Mouse (Mus musculus) intestine, postnatal 0 days (tissue): ENCODE measurements at regions not wholly inside any gene's neighbourhood (a gene's known extent, or its start where the extent isn't known, plus 50 kb on each side); places are given as distances from the start of the nearest gene placed in this dataset.

ENCODE experiments used
- ATAC-seq: fragments of 200-750 bp; cut with Nextera tagmentation; 2 replicates; pipeline ENCODE4 v1.8.0; 2017; ENCODE audit warnings: mild to moderate bottlenecking, moderate TSS enrichment, moderate library complexity
- H3K27ac ChIP-seq: fragments of 300-500 bp; sonication (generic); 2 replicates; pipeline ENCODE4 v1.5.1; 2014; ENCODE audit warnings: mild to moderate bottlenecking, low read depth, low read length, moderate library complexity
- H3K27me3 ChIP-seq: fragments of 300-500 bp; sonication (generic); replicated peaks from 2 replicates; pipeline ENCODE4 v1.6.1; 2014; ENCODE audit warnings: low read length, mixed read lengths; ENCODE audit not compliant: control insufficient read depth, insufficient read depth
- H3K36me3 ChIP-seq: fragments of 300-500 bp; sonication (generic); 2 replicates; pipeline ENCODE4 v1.6.1; 2014; ENCODE audit warnings: mild to moderate bottlenecking, moderate library complexity; ENCODE audit not compliant: control insufficient read depth, insufficient read depth
- H3K4me1 ChIP-seq: fragments of 300-500 bp; sonication (generic); replicated peaks from 2 replicates; pipeline ENCODE4 v1.6.1; 2014; ENCODE audit warnings: antibody characterized with exemption, low read length, mixed read lengths; ENCODE audit not compliant: control insufficient read depth, insufficient read depth
- H3K4me2 ChIP-seq: fragments of 300-500 bp; sonication (generic); replicated peaks from 2 replicates; pipeline ENCODE4 v1.6.1; 2014; ENCODE audit warnings: low read depth, mild to moderate bottlenecking, moderate library complexity
- H3K4me3 ChIP-seq: fragments of 300-500 bp; sonication (generic); 2 replicates; pipeline ENCODE4 v1.5.1; 2014; ENCODE audit warnings: low read depth, low read length
- H3K9ac ChIP-seq: fragments of 300-500 bp; sonication (generic); 2 replicates; pipeline ENCODE4 v1.6.1; 2014; ENCODE audit warnings: mild to moderate bottlenecking, low read depth, low read length
- H3K9me3 ChIP-seq: fragments of 300-500 bp; sonication (generic); 2 replicates; pipeline ENCODE4 v1.6.1; 2016; ENCODE audit warnings: mixed run types; ENCODE audit not compliant: control insufficient read depth
- CTCF ChIP-seq: sonication (generic); IDR thresholded peaks from 2 replicates; pipeline ENCODE4 v1.5.1; 2016; ENCODE audit warnings: low read depth, mild to moderate bottlenecking, control low read depth, antibody characterized with exemption, moderate library complexity
- WGBS: fragments of 180-500 bp; shearing (Covaris S2); extraction: QIAGEN DNeasy Blood & Tissue Kit; methylation state at CpG from one replicate; pipeline ENCODE4 v1.1.7; 2014; 5-methylcytosine and 5-hydroxymethylcytosine counted together

GRCm38 (mm10) chr2:33990711-33991110 lies 103.0 kb upstream of the Mvb12b start:
- ATAC-seq = no peak
- no peak overlapping the region for H3K4me3 ChIP-seq
- no peak overlapping the region for H3K4me2 ChIP-seq
- H3K9ac ChIP-seq = no peak overlapping the region
- WGBS = 94% methylated on average over 6 of the region's 6 CpGs
- no peaks in the 10 kb centered on the region for H3K9me3 ChIP-seq
- no peak overlapping the region for H3K27ac ChIP-seq
- no peaks in the 10 kb centered on the region for H3K4me1 ChIP-seq
- no peaks in the 10 kb centered on the region for H3K27me3 ChIP-seq
- no peaks in the 10 kb centered on the region for H3K36me3 ChIP-seq
- TF ChIP-seq CTCF = no peak

GRCm38 (mm10) chr2:33989555-33990370 lies 102.0 kb upstream of the Mvb12b start:
- no peak for ATAC-seq
- H3K36me3 ChIP-seq = no peaks in the 10 kb centered on the region
- no peak overlapping the region for H3K9ac ChIP-seq
- TF ChIP-seq CTCF = no peak
- no peak overlapping the region for H3K27ac ChIP-seq
- H3K9me3 ChIP-seq = no peaks in the 10 kb centered on the region
- no peak overlapping the region for H3K4me2 ChIP-seq
- no peaks in the 10 kb centered on the region for H3K4me1 ChIP-seq
- no peaks in the 10 kb centered on the region for H3K27me3 ChIP-seq
- WGBS = 64% methylated on average over 12 of the region's 12 CpGs
- H3K4me3 ChIP-seq = no peak overlapping the region

GRCm38 (mm10) chr2:33986420-33986819 lies 98.7 kb upstream of the Mvb12b start:
- Histone ChIP-seq H3K27me3 (no peaks in the 10 kb centered on the region), H3K36me3 (no peaks in the 10 kb centered on the region), H3K4me2 (no peak overlapping the region), H3K9ac (no peak overlapping the region), H3K4me1 (no peaks in the 10 kb centered on the region), H3K27ac (no peak overlapping the region), H3K9me3 (no peaks in the 10 kb centered on the region), H3K4me3 (no peak overlapping the region)
- WGBS = 21% methylated on average over 4 of the region's 4 CpGs
- TF ChIP-seq CTCF = no peak
- ATAC-seq = no peak

- H3K9ac ChIP-seq = no peak overlapping the region
- no peaks in the 10 kb centered on the region for H3K27me3 ChIP-seq
- no peak overlapping the region for H3K4me2 ChIP-seq
- H3K4me3 ChIP-seq = no peak overlapping the region
- WGBS = 82% methylated on average over 11 of the region's 11 CpGs
- no peak for ATAC-seq
- no peak overlapping the region for H3K27ac ChIP-seq
- no peaks in the 10 kb centered on the region for H3K36me3 ChIP-seq
- H3K4me1 ChIP-seq = no peaks in the 10 kb centered on the region
- TF ChIP-seq CTCF = no peak
- H3K9me3 ChIP-seq = no peaks in the 10 kb centered on the region
These were observed 97.6 kb upstream of the Mvb12b start for GRCm38 (mm10) chr2:33985316-33985715.

GRCm38 (mm10) chr2:33983112-33983748 lies 95.5 kb upstream of the Mvb12b start:
- WGBS = 57% methylated on average over 11 of the region's 11 CpGs
- H3K4me2 ChIP-seq = no peak overlapping the region
- H3K9ac ChIP-seq = no peak overlapping the region
- no peak overlapping the region for H3K4me3 ChIP-seq
- H3K27ac ChIP-seq = no peak overlapping the region
- H3K9me3 ChIP-seq = no peaks in the 10 kb centered on the region
- ATAC-seq = no peak
- no peak for TF ChIP-seq CTCF
- no peaks in the 10 kb centered on the region for H3K36me3 ChIP-seq
- H3K4me1 ChIP-seq = no peaks in the 10 kb centered on the region
- no peaks in the 10 kb centered on the region for H3K27me3 ChIP-seq

- Histone ChIP-seq H3K9me3 (no peaks in the 10 kb centered on the region), H3K9ac (no peak overlapping the region), H3K36me3 (no peaks in the 10 kb centered on the region), H3K27me3 (no peaks in the 10 kb centered on the region), H3K4me1 (no peaks in the 10 kb centered on the region), H3K4me3 (no peak overlapping the region), H3K27ac (no peak overlapping the region), H3K4me2 (no peak overlapping the region)
- TF ChIP-seq CTCF = no peak
- ATAC-seq = no peak
- 39% methylated on average over 8 of the region's 8 CpGs for WGBS
These were observed 94.2 kb upstream of the Mvb12b start for GRCm38 (mm10) chr2:33981936-33982335.
